Mouse (Mus musculus): Measurements from ENCODE around the gene Ccdc159. TPM values are rescaled to one million over a fixed set of nuclear protein-coding genes. Genes with fewer than 3 reads are reported as not detected.

Ccdc159 gene
- polyA plus RNA-seq (2015; fragmentation: Nextera tagmentation; extraction: Ambion mirVana) = 4.5 and 6.7 TPM in 2 replicates

DNA sequence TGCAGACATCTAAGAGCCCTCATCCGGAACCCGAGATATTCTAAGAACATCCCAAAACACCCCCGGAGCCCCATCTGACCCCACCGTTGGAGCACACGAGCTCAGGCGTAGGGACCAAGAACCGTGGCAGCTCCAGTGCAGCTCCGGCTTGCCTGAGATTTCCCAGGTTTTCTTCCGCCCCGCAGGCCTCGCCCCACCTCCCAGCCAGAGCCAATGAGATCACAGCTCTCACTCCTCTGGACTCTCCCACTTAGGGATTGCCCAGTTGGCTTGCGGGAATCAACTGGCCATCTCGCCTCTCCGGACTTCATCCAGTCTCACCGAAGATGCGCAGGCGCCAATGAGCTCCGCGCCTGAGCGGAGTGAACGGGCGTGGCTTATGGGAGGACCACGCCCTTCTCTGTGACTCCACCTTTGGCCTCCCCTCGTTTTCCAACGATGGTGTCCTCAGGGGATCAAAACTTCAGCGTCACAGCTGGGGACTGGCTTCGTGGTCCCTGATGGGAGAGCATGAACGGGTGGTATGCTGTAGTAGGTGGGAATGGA is at the start of gene Ccdc159, which contains the start of gene Tmem205:
Gene Ccdc159, plus strand, starts transcription at position 264 of the 546 bp plus-strand sequence.
Gene Tmem205, minus strand, starts transcription at position 349 of the 546 bp plus-strand sequence.

DNA sequence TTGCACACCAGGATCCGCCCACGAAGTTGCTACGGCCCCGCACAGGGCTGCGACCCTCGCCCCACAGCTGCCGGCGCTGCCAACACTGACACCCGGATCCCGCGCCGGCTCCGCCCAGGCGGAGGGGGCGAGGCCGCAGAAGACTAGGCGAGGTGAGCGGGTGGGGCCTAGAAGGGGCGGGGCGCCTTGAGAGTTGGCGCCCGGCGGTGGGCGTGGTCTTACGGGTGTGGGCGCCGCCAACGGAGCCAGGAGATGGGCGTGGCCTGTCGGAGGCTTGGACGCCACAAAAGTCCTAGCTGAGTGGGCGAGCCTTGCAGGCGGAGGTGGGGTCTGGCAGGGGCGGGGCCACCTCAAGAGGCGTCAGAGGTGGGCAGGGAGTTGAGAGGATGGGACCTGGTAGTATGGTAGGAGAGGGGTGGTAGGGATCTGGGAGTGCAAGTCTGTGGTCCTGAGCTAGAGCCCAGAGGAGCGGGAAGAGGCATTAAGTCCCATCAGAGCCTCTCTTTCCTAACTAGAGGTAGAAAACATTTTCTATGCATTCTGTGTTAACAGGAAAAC is 9.2 kb upstream of the Ccdc159 start, which contains the start of gene Rab3d:
Gene Rab3d, minus strand, starts transcription at position 158 of the 558 bp plus-strand sequence.

DNA sequence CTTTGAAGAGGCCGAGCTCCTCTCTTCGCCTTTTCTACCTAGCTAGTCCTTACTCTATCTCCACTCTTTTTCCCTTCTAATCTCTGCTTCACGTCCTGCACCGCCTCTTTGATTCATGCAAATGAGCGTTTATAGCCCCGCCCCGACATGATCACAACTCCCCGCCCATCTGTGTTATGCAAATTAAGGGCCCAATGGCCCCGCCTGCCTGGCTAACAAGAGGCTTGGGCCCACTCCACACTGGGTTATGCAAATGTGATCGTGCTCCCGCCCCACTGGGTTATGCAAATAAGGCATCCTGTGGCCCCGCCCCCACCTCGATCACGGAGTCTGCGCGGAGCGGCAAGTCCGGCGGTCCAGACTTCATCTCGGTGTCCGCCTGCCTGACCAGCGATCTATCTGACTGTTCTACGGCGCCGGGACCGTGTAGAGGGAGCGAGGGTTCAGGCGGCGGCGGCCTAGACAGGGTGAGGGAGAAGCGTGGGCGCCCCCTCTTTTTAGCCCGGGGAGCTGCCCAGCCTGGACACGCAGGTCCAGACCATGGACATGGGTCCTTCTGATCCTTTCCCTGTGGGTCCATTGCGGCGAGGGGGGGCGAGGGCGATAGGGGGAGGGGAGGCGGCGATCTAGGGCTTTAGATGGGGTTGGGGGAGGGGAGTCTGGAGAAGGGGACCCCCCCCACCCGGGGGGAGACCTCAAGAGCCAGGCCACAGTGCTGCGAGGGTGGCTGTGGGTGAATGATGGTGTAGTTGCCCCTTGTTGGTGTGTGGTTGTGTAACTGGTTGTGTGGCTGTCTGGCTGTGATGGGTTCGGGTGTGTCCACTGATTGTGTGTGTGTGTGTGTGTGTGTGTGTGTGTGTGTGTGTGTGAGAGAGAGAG is 9.7 kb downstream of the Ccdc159 start, which contains the start of gene Plppr2:
Gene Plppr2, plus strand, starts transcription at position 342 of the 879 bp plus-strand sequence.

DNA sequence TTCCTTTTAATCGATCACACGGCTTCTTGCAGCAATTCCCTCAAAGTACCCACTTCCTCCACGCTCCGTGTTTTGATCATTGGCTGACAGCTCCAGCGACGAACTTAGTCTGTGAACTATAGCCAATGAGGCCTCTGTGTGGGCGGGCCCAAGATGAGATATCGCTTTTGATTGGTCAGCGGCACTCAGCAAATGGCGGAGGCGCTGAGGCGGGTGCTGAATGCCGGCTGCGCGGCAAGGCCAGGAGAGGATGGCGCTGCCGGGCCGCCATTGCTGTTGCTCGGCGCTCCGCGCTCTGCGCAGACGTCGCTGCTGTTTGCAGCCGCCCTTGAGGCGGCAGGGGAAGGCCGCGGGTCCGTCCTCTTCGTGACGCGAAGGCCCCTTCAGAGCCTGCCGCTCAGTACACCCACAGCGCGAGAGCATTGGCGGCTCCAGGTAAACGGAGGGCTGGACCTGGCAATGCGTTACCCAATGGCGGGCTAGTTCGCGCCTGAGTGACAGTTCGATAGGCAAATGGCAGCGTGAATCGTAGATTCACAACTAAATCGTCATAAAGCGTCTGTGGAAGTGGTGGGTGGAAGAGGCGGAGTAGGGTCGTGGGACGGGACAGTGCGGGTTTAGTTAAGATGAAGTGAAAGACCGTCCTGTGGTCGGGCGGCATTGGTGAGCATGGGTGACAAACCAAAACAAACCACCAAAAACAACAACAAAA is 28.5 kb downstream of the Ccdc159 start, which contains the start of gene Swsap1:
Gene Swsap1, plus strand, starts transcription at position 186 of the 712 bp plus-strand sequence.

DNA sequence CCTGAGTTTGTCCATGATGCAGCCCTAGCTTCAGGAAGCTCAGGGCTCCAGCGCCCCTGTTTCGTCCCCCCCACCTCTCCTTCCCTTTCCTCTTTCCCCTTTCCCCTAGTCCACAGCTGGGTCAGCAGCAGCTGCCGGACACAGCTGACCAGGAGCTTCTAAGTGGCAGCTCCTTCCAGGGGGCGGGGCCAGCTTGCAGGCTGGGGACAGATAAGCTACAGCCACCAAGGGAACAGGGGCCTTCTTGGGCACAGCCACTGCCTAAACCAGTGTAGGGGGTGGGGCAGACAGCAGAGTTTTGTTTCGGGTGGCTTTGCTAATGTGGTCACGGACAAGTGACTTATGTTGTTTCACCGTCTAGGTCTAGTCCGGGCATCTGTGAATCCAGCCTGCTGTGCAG is 36.1 kb downstream of the Ccdc159 start, which contains the start of gene Epor:
Gene Epor, minus strand, starts transcription at position 90 of the 400 bp plus-strand sequence.

Other genes with a start within 250 kb of the Ccdc159 start
- 13.2 and 13.5 TPM in 2 replicates for gene Ldlr, start 204.0 kb upstream of the Ccdc159 start, polyA plus RNA-seq (2015; fragmentation: Nextera tagmentation; extraction: Ambion mirVana)
- gene Spc24, start 167.2 kb upstream of the Ccdc159 start, polyA plus RNA-seq (2015; fragmentation: Nextera tagmentation; extraction: Ambion mirVana) = 11.5 and 14.8 TPM in 2 replicates
- 3.9 and 4.1 TPM in 2 replicates for gene Kank2, start 128.7 kb upstream of the Ccdc159 start, polyA plus RNA-seq (2015; fragmentation: Nextera tagmentation; extraction: Ambion mirVana)
- gene Angptl8, start 92.0 kb upstream of the Ccdc159 start, polyA plus RNA-seq (2015; fragmentation: Nextera tagmentation; extraction: Ambion mirVana) = 0.83 and 0.90 TPM in 2 replicates
- 13.8 and 14.4 TPM in 2 replicates for gene Dock6, start 74.8 kb upstream of the Ccdc159 start, polyA plus RNA-seq (2015; fragmentation: Nextera tagmentation; extraction: Ambion mirVana)
- gene Rab3d, start 9.3 kb upstream of the Ccdc159 start, polyA plus RNA-seq (2015; fragmentation: Nextera tagmentation; extraction: Ambion mirVana) = 20.0 and 20.9 TPM in 2 replicates
- 65.2 and 67.6 TPM in 2 replicates for gene Tmem205, start 85 bp downstream of the Ccdc159 start, polyA plus RNA-seq (2015; fragmentation: Nextera tagmentation; extraction: Ambion mirVana)
- 103 and 112 TPM in 2 replicates for gene Plppr2, start 9.6 kb downstream of the Ccdc159 start, polyA plus RNA-seq (2015; fragmentation: Nextera tagmentation; extraction: Ambion mirVana)
- 7.8 and 8.5 TPM in 2 replicates for gene Swsap1, start 28.3 kb downstream of the Ccdc159 start, polyA plus RNA-seq (2015; fragmentation: Nextera tagmentation; extraction: Ambion mirVana)
- gene Epor, start 36.0 kb downstream of the Ccdc159 start, polyA plus RNA-seq (2015; fragmentation: Nextera tagmentation; extraction: Ambion mirVana) = 1.4 and 1.6 TPM in 2 replicates
- gene Rgl3, start 62.0 kb downstream of the Ccdc159 start, polyA plus RNA-seq (2015; fragmentation: Nextera tagmentation; extraction: Ambion mirVana) = 2.9 and 3.0 TPM in 2 replicates
- 3.5 and 4.1 TPM in 2 replicates for gene Ccdc151, start 75.2 kb downstream of the Ccdc159 start, polyA plus RNA-seq (2015; fragmentation: Nextera tagmentation; extraction: Ambion mirVana)
- 70.2 and 80.7 TPM in 2 replicates for gene Prkcsh, start 75.3 kb downstream of the Ccdc159 start, polyA plus RNA-seq (2015; fragmentation: Nextera tagmentation; extraction: Ambion mirVana)
- gene Elavl3, start 124.6 kb downstream of the Ccdc159 start, polyA plus RNA-seq (2015; fragmentation: Nextera tagmentation; extraction: Ambion mirVana) = 66.7 and 78.4 TPM in 2 replicates
- not detected in 2 replicates for gene Gm49318, start 143.8 kb downstream of the Ccdc159 start, polyA plus RNA-seq (2015; fragmentation: Nextera tagmentation; extraction: Ambion mirVana)
- 12.5 and 14.7 TPM in 2 replicates for gene Zfp653, start 143.9 kb downstream of the Ccdc159 start, polyA plus RNA-seq (2015; fragmentation: Nextera tagmentation; extraction: Ambion mirVana)
- 61.0 and 63.4 TPM in 2 replicates for gene Ecsit, start 158.0 kb downstream of the Ccdc159 start, polyA plus RNA-seq (2015; fragmentation: Nextera tagmentation; extraction: Ambion mirVana)
- gene Cnn1, start 171.7 kb downstream of the Ccdc159 start, polyA plus RNA-seq (2015; fragmentation: Nextera tagmentation; extraction: Ambion mirVana) = 0.65 and 0.96 TPM in 2 replicates
- gene Elof1, start 189.7 kb downstream of the Ccdc159 start, polyA plus RNA-seq (2015; fragmentation: Nextera tagmentation; extraction: Ambion mirVana) = 187 and 193 TPM in 2 replicates
- gene Acp5, start 208.2 kb downstream of the Ccdc159 start, polyA plus RNA-seq (2015; fragmentation: Nextera tagmentation; extraction: Ambion mirVana) = 4.5 and 13.7 TPM in 2 replicates
- gene Pigyl, start 229.4 kb downstream of the Ccdc159 start, polyA plus RNA-seq (2015; fragmentation: Nextera tagmentation; extraction: Ambion mirVana) = 109 and 121 TPM in 2 replicates